Mouse (Mus musculus) olfactory bulb, adult 2 months (tissue): ENCODE results near the gene Flt3. TPM values are rescaled to one million over a fixed set of nuclear protein-coding genes. Genes with fewer than 3 reads are reported as not detected.

Experiments used
- H3K27ac ChIP-seq: fragments of 200-500 bp; 2 replicates; pipeline ENCODE4 v1.5.1; 2012; ENCODE audit warnings: low read depth, low read length; ENCODE audit not compliant: insufficient read depth
- H3K4me1 ChIP-seq: fragments of 200-500 bp; 2 replicates; pipeline ENCODE4 v1.6.1; 2012; ENCODE audit warnings: low read length; ENCODE audit not compliant: control insufficient read depth, insufficient read depth
- H3K4me3 ChIP-seq: fragments of 200-500 bp; 2 replicates; pipeline ENCODE4 v1.5.1; 2012; ENCODE audit warnings: mild to moderate bottlenecking, low read depth, low read length, moderate library complexity; ENCODE audit not compliant: insufficient read depth
- CTCF ChIP-seq: fragments of 200-500 bp; IDR thresholded peaks from 2 replicates; pipeline ENCODE4 v1.5.1; 2012; ENCODE audit warnings: low read depth, mild to moderate bottlenecking, low read length, moderate library complexity; ENCODE audit not compliant: insufficient read depth
- POLR2A ChIP-seq: fragments of 200-500 bp; IDR thresholded peaks from 2 replicates; pipeline ENCODE4 v1.6.1; 2012; ENCODE audit warnings: mild to moderate bottlenecking, low read depth, low read length, moderate library complexity; ENCODE audit not compliant: insufficient read depth
- WGBS: fragments of 180-500 bp; shearing (Covaris S2); methylation state at CpG from one replicate; pipeline ENCODE4 v1.1.7; 2018; 5-methylcytosine and 5-hydroxymethylcytosine counted together
- polyA plus RNA-seq: library from polyadenylated mRNA; stranded (reverse); fragments of >200 nt; gene quantifications from 2 replicates; pipeline ENCODE4 v1.2.4, GENCODE M21; 2012; ENCODE audit warnings: low replicate concordance; ENCODE audit not compliant: missing spikeins, insufficient read depth, insufficient read length

Gene Flt3
- not detected in 2 replicates for polyA plus RNA-seq

DNA sequence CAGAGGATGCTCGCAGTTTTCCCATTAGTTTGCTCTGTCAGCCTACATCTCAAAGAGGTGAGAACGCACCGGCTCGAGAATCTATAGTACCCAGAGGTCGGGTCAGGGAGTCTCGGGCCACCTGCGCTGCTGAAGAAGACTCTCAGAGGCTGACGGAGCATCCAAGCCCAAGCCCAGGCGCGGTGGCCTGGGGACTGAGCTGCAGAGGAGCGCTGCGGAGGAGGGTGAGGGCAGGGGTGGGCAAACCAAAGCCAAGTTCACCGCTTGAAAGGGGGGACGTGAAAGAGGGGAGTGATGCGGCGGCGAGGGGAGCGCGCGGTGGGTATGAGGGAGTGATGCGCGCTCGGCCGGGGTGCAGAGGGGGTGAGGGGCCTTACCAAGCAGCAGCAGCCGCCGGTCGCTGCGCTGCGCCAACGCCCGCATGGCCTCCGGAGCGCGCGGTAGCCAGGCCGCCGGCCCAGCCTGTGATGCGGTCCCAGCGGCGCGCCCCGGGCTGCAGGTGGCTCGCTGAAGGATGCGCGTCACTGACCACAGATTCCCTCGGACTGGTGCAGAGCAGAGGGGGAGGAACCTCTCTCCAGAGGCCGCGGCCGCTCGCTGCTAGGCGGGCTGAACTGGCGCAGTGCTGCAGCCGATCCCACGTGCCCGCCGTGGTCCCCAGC is at the start of gene Flt3:
Flt3 (minus strand) TSS at position 647 of the 662 bp plus-strand sequence.
- TF ChIP-seq CTCF, result no peak
- TF ChIP-seq POLR2A, result no peak
- peak within 1 kb of the TSS; percentile 58 for H3K4me3 ChIP-seq
- peaks cover 8% of the 10 kb centered on the region for H3K4me1 ChIP-seq
- H3K27ac ChIP-seq, result no peak within 1 kb of the TSS
- WGBS, result 2% methylated on average over 56 of the region's 56 CpGs

DNA sequence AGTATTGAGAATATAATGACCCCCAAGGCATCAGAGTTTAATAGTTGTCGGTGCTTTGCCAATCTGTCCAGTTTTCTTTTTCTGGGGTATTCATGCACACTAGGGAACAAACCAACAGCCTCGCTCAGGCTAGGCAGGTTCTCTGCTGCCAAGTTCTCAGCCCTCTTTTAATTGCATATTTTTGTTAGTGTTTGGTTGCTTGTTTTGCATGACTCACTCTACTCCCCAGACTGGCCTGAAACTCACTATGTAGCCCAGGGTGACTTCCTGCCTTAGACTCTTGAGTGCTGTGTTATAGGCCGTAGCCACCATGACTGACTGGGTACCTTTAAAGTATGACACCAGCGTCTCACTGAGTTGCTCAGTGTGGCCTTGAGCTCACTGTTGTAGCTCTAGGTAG is 48.6 kb upstream of the Flt3 start:
- TF ChIP-seq POLR2A (no peak), CTCF (no peak)
- H3K4me1 ChIP-seq, result peaks cover 2% of the 10 kb centered on the region; the same call in 1 of the 2 replicates
- H3K27ac ChIP-seq, result no peak overlapping the region
- WGBS, result 22% methylated on average over 4 of the region's 4 CpGs
- H3K4me3 ChIP-seq, result no peak overlapping the region

DNA sequence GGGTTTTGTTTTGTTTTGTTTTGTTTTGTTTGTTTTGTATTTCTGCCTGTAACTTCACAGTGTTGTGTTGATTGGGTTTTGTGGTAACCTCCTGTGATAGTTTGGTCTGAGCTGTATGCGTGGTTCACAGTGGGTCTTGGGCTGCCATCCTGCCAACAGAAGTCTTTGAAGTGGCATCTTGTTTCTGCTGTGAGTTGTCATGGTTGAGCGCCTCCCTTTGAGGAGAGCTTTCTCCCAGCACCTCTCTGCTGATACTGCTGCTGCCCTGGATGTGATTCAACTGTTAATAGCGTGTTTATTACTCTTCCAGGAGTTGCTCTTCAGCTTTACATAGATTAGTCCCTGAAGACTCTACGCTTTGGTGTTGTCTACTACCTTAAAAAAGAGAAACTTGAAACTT is 48.2 kb upstream of the Flt3 start:
- H3K4me3 ChIP-seq, result no peak overlapping the region
- peaks cover 2% of the 10 kb centered on the region; the same call in 1 of the 2 replicates for H3K4me1 ChIP-seq
- H3K27ac ChIP-seq, result no peak overlapping the region
- 33% methylated on average over 4 of the region's 4 CpGs for WGBS
- no peak for TF ChIP-seq CTCF
- TF ChIP-seq POLR2A, result no peak

DNA sequence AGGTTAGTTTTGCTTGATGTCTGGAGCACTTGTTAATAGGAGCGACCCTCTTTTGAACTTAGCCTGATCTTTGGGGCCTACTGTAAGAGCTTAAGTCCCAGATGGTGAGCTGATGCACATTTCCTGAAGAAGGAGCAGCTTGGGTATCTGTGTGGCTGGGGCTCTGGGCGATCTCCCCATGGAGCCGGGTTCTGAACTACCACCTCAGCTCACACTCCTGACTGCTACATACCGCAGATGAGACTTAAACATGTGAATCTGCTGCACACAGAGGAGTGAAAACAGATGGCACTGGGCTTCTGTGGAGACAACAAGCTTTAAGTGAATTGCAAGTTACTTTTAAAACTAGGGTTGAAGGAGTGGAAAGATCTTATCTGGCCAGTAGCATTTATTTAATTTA is 45.0 kb upstream of the Flt3 start:
- H3K4me3 ChIP-seq, result no peak overlapping the region
- peaks cover 4% of the 10 kb centered on the region; the same call in 1 of the 2 replicates for H3K4me1 ChIP-seq
- WGBS, result 68% methylated on average over 4 of the region's 4 CpGs
- no peak overlapping the region; the same call in 1 of the 2 replicates for H3K27ac ChIP-seq
- TF ChIP-seq POLR2A (no peak), CTCF (no peak)

DNA sequence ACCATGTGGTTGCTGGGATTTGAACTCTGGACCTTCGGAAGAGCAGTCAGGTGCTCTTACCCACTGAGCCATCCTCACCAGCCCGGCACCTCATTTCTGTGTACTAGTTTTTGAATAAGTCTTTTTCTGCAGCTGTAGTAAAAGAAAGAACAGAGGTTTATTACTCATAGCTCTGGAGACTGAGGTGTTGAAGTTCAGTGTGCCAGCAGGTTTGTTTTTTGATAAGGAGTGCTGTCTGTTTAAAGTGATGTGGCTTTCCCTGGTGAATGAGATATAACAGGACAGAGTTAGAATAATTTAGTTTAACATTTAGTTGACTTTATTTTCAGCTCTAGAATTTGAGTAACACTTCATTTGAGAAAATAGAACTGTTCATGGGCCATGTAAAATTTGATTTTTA is 44.5 kb upstream of the Flt3 start:
- TF ChIP-seq CTCF, result no peak
- TF ChIP-seq POLR2A, result no peak
- Histone ChIP-seq H3K27ac (no peak overlapping the region), H3K4me3 (no peak overlapping the region), H3K4me1 (peaks cover 4% of the 10 kb centered on the region; the same call in 1 of the 2 replicates)
- 93% methylated on average over 2 of the region's 2 CpGs for WGBS

DNA sequence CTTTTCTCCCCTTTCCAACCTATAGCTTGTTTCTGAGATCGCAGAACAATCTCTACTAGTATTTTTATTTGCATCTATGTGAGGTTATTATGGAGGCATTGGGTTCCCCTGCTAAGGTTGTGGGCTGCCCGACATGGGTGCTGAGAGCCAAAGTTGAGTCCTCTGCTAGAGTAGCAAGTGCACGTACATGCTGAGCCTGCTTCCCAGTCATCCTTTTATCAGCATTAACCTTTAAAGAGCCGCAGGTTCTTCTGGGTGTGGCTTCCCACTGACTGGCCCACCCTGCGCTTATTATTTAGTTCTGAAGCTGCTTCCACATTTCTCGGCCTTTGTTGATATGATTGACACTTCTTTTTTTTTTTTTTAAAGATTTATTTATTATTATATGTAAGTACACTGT is 44.0 kb upstream of the Flt3 start:
- Histone ChIP-seq H3K4me3 (no peak overlapping the region), H3K4me1 (peaks cover 4% of the 10 kb centered on the region; the same call in 1 of the 2 replicates), H3K27ac (no peak overlapping the region)
- TF ChIP-seq CTCF (no peak), POLR2A (no peak)
- WGBS, result 87% methylated on average over 6 of the region's 6 CpGs

DNA sequence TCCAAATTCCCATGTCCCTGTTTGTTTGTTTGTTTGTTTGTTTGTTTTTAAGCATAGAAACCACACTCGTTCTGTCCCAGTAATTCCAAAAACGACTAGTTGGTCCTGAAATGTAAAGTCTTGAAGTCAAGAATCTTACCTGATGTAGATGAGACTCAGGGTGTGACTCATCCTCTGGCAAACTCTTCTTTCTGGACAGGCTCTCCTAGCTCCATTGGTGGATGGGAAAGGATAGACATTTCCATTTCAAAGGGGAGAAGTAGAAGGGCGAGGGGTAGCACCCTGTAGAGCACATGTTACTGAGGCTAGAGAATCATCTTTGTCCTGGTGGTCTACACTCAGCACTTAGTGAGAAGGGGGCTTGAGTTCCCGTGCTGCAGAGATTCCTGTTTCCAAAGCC is 42.5 kb upstream of the Flt3 start:
- Histone ChIP-seq H3K27ac (no peak overlapping the region), H3K4me1 (peaks cover 7% of the 10 kb centered on the region), H3K4me3 (no peak overlapping the region)
- WGBS, result 75% methylated on average over 4 of the region's 4 CpGs
- TF ChIP-seq POLR2A (no peak), CTCF (no peak)

DNA sequence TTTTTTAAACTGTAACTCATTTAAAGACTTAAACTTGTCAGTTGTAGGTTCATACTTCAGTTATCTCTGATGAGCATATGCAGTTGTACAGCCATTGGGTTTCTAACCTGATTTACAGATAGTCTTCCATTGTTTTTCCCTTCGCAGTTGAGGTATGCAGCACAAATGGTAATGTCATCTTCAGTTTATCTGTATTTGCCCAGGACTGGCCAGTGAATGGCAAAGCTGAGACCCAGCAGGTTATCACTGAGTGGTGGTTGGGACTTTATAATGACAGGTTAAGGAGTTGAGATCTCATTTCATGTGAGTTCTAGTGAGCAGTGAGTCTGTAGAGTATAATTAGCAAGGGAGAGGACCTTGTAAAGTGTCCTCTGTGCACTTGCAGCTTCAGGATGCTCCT is 41.7 kb upstream of the Flt3 start:
- TF ChIP-seq CTCF, result no peak
- no peak for TF ChIP-seq POLR2A
- H3K27ac ChIP-seq, result no peak overlapping the region
- 87% methylated on average over 1 of the region's 1 CpGs for WGBS
- H3K4me1 ChIP-seq, result peaks cover 7% of the 10 kb centered on the region
- H3K4me3 ChIP-seq, result no peak overlapping the region

DNA sequence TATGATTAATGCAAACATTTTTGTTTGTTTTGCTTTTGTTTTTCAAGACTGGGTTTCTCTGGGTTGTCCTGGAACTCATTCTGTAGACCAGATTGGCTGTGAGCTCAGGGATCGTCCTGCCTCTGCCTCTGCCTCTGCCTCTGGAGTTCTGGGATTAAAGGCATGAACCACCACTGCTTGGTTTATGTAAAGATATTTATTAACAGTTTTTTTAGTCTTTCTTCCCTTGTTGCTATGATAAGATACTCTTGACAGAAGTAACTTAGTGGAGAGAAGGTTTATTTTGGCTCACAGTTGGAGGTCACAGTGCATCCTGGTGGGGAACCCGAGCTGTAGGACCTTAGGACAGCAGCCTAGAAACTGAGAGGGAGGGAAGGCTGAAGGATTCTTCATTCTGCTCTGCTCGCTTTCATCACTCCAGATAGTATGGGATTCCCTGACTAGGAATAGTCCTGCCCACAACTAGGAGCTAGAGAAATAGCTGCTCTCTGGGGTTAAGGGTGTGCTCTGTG is 40.8 kb upstream of the Flt3 start:
- no peak overlapping the region for H3K27ac ChIP-seq
- no peak overlapping the region for H3K4me3 ChIP-seq
- no peak for TF ChIP-seq CTCF
- H3K4me1 ChIP-seq, result peaks cover 14% of the 10 kb centered on the region
- 82% methylated on average over 3 of the region's 3 CpGs for WGBS
